Mouse (Mus musculus) kidney, postnatal 14 days (tissue): ENCODE results near the gene Krtap5-4.
"Not testable (repeated sequence)": the region's sequence is repeated elsewhere in the genome, so short reads cannot be mapped to it uniquely, and the experiment has no call there.

Experiments used
- DNase-seq: peaks from one replicate; pipeline ENCODE4 v3.0.0; 2022; ENCODE audit warnings: mixed read lengths

The Krtap5-4 gene

DNA sequence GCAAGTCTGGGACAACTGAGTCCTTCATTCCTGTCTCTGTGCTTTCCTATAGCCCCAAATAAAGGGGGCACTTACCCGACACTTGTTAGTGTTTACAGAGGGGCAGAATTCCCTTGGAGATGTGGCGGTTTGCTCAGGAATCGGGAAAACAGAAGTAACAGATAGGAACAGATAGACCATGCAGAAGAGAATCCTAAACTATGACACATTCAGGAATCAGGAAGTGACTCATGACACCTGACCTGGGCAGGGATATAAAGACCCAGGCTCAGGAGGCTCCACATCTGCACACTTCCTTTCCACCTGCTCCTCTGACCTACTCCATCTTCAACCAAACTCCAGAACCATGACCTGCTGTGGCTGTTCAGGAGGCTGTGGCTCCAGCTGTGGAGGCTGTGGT lies at the start of gene Krtap5-4:
TSS of gene Krtap5-4 (plus strand) at position 301 of the 400 bp plus-strand sequence.
- no peak for DNase-seq

DNA sequence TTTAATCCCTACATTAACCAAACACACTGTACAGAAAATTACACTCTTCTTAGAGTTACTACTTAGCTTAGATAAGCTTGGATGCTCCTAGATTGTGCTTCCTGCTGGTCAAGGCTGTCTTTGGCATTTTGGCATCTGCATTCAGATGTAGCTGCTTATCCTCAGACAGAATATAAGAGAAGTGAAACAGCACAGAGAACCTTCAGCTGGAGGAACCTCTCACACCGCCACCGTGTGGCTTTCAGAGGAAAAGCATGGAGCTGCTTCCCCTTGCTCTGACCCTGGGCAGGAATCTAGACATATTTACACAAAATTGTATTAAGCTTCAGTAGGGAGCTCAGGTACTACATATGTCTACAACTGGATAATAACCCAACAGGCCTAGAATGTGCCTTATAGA lies 47.8 kb upstream of the Krtap5-4 start:
- peak; percentile 29 for DNase-seq

DNA sequence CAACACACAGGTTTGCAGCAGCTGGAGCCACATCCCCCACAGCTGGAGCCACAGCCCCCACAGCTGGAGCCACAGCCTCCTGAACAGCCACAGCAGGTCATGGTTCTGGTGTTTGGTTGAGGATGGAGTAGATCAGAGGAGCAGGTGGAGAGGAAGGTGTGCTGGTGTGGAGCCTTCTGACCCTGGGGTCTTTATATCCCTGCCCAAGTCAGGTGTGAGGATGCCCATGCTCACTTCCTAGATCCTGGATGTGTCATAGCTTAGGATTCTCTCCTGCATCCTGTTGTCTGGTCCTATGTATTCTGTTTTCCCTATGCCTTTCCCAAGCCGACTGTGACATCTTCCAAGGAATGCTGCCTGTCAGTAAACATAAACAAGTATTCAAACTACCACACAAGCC lies 45.1 kb upstream of the Krtap5-4 start, which contains the start of gene Gm2431:
TSS of gene Gm2431 (minus strand) at position 101 of the 400 bp plus-strand sequence.
- DNase-seq: not testable (repeated sequence)

DNA sequence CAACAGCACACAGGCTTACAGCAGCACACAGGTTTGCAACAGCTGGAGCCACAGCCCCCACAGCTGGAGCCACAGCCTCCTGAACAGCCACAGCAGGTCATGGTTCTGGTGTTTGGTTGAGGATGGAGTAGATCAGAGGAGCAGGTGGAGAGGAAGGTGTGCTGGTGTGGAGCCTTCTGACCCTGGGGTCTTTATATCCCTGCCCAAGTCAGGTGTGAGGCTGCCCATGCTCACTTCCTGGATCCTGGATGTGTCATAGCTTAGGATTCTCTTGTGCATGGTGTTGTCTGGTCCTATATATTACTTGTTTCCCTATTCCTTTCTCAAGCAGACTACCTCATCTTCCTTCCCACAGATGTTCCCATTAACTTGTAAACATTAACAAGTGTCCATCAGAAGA lies 29.1 kb upstream of the Krtap5-4 start, which contains the start of gene Gm4559:
TSS of gene Gm4559 (minus strand) at position 101 of the 400 bp plus-strand sequence.
- DNase-seq: not testable (repeated sequence)

DNA sequence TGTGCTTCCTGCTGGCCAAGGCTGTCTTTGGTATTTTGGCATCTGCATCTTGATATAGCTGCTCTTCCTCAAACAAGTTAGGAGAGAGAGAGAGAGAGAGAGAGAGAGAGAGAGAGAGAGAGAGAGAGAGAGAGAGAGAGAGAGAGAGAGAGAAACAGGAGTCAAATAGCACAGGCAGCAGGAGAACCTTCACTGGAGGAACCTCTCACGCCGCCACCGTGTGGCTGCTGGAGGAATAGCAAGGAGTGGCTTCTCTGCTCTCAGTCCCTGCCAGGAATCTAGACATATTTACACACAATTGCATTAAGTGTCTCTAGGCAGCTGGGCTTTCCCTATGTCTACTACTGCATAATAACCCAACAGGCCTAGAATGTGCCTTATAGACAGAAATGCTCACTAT lies 25.2 kb upstream of the Krtap5-4 start:
- peak; percentile 71 for DNase-seq

DNA sequence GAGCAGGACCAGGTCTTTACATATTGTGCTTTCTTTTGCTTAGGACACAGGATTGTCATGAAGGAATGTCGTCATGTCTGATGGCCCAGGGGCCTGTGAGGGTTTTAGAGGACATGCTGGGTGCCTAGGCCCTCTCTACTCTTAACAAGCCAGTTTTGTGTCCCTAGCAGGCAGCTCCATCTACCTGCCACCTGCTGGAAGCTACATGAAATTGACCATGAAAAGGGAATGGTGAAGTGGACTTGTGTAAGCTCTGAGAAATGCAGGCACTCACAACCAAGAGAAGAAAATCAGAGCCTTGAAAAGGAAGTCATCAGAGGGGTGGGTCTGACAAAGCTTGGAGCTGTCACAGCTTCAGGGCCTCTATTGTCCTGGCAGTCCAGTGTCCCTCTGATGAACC lies 24.1 kb upstream of the Krtap5-4 start:
- DNase-seq: not testable (repeated sequence)

DNA sequence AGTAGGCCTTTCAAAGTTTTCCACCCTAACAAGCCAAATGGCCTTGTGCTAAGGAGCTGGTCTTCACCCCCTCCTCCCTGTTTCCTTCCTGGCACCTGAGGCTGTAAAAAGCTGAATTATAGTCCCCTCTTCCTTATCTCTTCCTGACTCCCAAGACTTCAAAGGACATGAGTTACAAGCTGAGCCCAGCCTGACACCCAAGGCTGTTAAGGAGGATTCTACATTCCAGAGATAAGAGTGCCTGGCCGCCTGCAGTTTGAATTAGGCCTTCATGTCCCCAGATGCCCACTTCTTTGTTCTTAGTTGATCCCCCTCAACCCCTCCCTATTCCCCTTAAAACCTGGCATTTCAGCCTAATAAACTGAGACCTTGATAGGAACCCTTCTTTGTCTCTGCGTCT lies 20.5 kb upstream of the Krtap5-4 start:
- DNase-seq: peak; percentile 11

DNA sequence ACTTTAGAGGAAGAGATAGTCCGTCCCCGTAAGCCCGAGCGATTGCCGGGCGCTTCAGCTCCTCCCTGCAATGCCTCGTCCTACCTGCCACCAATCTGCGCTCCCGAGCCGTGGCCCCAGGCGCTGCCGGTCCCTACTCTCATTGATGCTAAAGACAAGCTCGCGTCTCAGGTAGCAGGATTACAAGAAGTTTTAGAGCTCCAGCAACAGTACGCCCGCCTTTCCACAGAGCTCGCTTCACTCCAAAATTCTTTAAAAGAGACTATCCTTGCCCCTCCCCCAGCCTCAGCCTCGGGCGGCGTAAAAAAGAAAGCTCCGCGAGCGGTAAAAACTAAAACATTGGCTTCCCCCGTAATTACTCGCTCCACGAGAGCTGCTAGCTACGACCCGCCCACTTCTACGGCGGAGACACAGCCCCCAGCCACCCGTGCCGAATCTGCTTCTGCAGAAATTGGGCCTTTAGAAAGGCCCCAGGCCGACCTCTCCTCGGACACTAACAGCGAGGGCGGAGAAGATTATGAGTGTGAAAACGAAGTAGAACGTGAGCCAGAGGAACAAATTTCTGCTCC lies 19.2 kb upstream of the Krtap5-4 start:
- peak; percentile 71 for DNase-seq

DNA sequence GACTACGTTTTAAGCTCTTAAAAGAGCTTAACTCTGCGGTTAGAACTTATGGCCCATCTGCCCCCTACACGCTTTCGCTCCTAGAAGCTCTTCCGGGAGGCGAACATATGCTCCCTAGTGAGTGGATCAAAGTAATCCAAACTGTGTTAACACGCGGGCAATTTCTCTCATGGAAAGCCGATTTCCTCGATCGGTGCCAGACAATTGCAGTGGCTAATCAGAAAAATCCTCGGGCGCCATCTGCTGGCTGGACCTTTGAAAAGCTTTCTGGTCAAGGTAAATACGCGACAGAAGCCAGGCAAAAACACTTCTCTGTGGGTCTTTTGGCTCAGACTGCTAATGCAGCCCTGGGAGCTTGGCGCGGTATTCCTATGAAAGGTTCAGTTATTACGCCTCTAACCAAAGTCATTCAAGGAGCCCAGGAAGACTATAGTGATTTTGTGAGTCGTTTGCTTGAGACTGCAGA lies 18.7 kb upstream of the Krtap5-4 start:
- DNase-seq: peak; percentile 93

DNA sequence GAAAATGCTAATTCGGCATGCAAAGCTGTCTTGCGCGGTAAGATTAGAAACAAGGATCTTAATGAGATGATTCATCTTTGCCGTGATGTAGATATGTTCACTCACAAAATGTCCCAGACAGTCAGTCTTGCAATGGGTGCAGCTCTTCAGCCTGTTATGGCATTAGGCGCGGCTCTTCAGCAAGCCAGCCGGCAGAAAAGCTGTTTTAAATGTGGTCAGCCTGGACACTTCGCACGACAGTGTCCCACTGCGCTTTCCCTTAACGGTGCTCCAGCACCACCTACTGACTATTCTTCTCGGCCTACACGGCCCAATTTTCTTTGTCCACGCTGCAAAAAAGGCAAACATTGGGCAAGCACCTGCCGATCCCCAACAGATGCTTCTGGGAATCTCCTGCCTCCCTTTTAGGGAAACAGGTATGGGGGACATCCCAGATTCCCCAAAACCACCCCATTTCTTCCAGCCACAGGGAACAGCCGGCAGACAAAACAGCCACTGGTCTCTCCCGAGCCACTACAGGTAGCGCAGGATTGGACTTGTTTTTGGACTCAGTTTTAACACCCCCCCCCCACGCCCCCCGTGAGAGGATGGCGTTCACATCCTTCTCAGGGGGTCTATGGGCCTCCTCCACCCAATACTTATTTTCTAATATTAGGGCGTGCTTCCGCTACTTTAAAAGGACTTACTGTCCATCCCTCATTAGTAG lies 18.1 kb upstream of the Krtap5-4 start:
- peak; percentile 56 for DNase-seq

DNA sequence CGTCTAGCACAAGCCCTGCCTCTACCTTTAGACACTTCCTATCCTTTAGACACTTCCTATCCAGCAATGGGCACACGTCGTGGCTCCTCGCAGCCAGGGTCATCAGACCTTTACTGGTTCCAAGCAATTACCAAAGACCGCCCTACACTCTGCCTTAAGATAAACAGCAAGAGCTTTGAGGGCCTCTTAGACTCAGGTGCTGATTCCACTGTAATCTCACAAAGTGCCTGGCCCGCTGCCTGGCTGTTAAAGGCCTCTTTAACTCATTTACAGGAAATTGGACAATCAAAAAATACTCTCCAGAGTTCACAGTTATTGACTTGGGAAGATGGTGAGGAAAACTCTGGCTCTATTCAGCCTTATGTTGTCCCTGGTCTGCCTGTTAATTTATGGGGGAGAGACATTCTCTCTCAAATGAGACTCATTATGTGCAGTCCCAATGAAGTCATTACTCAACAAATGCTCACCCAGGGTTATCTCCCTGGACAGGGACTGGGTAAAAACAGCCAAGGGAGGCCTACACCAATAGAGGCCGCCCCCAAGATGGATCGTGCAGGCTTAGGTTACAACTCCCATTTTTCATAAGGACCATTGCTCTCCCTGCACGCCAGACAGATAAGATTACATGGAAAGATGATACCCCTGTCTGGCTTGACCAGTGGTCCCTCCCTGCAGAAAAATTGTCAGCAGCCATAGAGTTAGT lies 17.3 kb upstream of the Krtap5-4 start:
- DNase-seq: not testable (repeated sequence)

DNA sequence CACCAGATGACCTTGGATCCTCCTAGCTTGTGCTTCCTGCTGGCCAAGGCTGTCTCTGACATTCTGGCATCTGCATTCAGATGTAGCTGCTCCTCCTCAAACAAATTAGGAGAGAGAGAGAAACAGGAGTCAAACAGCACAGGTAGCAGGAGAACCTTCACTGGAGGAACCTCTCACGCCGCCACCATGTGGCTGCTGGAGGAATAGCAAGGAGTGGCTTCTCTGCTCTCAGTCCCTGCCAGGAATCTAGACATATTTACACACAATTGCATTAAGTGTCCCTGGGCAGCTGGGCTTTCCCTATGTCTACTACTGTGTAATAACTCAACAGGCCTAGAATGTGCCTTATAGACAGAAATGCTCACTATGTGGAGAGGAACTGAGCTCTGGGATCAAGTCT lies 9.5 kb upstream of the Krtap5-4 start:
- peak; percentile 24 for DNase-seq

DNA sequence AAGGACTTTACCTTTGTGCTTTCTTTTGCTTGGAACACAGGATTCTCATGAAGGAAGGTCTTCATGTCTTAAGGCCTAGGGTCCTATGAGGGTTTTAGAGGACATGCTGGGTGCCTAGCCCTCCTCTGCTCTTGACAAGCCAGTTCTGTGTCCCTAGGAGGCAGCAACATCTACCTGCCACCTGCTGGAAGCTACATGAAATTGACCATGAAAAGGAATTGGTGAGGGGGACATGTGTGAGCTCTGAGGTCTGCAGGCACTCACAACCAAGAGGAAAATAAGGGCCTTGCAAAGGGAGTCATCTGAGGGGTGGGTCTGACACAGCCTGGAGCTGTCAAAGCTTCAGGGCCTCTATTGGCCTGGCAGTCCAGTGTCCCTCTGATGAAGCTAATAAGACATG lies 7.9 kb upstream of the Krtap5-4 start:
- no peak for DNase-seq

DNA sequence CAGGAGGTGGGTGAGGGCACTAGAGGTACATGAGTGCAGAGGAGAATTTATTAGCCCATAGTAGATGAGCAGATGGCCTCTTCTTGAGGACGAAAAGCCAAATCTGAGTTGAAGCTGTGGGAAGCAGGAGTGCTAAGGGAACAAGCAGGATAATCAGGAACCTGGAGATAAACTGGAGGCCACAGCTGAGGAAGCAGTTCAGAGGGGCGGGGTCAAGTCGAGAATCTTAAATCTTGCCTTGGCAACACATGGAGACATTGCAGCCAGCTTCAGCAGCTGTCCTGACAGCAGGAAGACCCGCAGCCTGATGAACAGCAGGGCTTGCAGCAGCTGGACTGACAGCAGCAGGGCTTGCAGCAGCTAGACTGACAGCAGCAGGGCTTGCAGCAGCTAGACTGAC lies 7.2 kb upstream of the Krtap5-4 start:
- peak; percentile 14 for DNase-seq

DNA sequence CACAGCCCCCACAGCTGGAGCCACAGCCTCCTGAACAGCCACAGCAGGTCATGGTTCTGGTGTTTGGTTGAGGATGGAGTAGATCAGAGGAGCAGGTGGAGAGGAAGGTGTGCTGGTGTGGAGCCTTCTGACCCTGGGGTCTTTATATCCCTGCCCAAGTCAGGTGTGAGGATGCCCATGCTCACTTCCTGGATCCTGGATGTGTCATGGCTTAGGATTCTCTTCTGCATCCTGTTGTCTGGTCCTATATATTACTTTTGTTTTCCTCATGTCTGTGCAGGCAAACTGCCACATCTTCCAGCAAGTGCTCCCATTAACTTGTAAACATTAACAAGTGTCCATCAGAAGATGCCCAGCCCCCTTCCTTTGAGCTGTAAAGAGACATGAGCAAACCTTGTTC lies 6.3 kb upstream of the Krtap5-4 start, which contains the start of gene Krtap5-1:
TSS of gene Krtap5-1 (minus strand) at position 101 of the 400 bp plus-strand sequence.
- not testable (repeated sequence) for DNase-seq

DNA sequence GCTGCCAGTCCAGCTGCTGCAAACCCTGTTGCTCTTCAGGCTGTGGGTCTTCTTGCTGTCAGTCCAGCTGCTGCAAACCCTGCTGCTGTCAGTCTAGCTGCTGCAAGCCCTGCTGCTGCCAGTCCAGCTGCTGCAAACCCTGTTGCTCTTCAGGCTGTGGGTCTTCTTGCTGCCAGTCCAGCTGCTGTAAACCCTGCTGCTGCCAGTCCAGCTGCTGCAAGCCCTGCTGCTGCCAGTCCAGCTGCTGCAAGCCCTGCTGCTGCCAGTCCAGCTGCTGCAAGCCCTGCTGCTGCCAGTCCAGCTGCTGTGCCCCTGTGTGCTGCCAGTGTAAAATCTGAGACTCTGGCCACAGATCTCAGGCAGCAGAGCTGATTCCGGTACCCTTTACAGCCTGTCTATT lies 580 bp downstream of the Krtap5-4 start:
- not testable (repeated sequence) for DNase-seq

DNA sequence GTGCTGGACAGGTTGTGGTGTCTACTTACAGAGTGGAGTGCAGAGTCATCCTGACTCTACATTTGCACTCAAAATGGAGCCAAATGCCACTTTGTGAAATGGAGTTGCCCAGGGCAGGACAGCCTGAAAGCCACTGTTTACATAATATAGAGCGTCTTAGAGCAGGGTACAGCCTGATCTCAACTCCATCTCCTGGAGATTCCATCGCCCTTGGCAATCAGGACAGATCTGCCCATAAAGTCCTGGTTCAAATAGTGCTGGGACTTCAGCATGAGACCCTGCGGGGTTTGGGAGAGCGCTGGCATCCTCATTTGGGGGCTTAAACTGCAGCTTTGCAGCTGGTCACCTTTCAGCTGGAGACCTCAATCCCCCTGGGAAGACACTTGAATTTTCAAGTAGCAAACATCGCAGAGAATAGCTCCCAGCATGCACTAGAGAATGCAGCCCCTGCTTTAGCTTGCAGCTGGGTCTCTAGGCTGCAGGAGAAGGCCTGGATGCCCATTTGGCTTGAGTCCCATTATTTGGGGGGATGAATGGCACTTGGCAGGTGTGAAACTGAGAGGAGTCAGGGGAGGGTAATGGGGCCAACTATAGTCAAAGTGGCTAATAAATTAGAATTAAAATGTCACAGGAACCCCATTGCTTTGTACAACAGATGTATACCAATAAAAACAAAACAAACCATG lies 11.4 kb downstream of the Krtap5-4 start:
- no peak for DNase-seq

DNA sequence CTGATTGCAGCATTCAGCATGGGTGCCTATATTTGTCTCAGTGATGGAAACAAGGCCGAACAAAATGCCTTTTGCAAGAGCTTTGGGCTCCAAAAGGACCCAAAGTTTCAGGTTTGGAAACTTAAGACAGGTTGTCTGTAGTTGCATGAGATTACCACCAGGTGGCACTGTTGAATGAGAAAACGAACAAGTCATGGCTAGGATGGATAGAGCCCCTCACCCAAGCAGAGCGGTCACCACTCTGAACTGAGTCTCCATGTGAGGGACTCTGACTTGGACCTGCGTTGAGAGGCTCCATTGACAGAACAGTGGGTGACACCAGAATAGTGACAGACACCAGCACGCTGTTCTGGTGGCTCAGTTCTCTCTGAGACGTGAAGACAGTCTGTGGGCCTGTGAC lies 13.2 kb downstream of the Krtap5-4 start:
- peak; percentile 31 for DNase-seq

DNA sequence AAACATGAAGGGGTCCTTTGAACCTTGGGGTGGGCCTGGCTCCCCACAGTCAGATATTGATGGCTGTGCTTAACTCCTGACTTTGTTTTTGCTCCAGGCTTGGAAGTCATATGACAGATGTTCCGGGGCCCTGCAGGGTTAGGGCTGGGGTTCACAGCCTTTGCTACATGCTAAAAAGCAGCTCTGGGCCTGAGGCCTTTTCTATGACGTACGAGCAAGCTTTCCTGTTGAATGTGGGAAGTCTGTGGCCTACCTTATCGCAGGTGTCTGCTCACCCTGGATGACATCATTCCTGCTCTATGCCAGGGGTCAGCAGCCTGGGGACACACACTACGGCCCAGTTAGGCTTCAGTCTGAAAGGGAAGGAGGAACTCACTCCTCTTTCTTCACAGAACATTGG lies 13.9 kb downstream of the Krtap5-4 start:
- DNase-seq: no peak

DNA sequence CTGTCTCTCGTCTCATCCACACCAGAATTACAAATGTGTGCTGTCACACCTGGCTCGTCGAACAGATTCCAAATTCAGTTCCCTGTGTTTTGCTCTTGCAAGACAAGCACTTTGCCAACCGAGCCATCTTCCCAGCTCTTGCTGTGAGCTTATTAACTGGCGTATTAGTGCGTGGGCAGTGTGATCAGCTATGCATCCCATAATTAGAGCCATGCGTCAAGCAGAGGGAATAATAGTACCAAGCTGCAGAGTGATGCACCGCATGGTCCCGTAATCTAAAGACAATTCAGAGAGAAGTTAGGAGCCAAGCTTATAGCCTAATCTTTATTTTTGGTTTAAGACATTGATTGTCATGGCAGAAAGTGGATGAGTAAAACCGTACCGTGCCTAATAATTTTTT lies 15.8 kb downstream of the Krtap5-4 start:
- DNase-seq: no peak

DNA sequence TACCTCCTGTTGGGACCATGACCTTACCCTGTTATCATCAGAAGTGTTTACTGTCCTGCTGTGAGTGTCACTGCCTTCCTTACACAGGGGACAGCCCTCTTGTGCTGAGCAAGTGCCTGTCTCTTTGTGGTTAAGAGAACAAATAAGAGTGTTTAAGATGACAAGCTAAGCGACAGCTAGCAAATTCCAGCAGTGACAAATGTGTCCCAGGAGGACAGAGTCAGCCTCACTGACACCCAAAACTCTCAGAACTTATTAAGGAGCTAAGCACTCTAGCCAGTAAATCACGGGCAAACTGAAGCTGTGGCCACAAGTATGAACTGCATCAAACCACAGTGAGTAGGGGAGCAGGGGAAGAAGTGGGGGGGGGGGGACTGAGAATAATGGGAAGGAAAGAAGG lies 17.6 kb downstream of the Krtap5-4 start:
- peak; percentile 54 for DNase-seq

DNA sequence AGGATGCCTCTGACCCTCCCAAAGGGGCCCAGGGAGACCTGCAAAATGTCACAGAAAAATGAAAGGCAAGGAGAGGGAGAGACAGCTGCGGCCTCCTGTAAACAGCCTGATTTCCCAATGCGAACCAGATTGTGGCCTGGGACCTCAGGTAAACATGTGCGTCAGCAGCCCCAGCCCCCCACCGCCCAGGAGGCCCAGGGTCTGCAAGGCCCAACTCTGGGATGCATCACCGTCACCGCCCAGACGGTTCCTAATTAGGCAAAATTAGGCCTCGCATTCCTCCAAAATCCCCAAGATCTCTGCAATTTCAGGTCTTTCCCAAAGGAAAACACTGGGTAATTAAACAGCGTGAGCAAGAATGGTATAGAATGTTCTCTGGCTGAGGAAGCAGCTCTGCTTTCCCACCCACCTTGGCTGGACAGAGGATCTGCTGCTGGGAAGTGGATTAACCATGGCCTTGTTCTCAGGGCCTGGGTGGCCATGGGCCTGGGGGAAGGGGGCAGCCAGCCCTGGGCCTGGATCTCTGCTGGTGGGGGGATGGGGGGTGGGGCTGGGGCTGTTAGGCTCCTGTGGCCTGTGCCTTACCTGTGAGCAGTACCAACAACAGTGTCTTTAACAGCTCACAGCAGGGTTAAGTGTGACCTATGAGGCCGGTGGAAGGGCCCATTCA lies 18.4 kb downstream of the Krtap5-4 start:
- not testable (repeated sequence) for DNase-seq
